Mouse (Mus musculus): Measurements from ENCODE around the gene Opcml.

Gene Opcml

DNA sequence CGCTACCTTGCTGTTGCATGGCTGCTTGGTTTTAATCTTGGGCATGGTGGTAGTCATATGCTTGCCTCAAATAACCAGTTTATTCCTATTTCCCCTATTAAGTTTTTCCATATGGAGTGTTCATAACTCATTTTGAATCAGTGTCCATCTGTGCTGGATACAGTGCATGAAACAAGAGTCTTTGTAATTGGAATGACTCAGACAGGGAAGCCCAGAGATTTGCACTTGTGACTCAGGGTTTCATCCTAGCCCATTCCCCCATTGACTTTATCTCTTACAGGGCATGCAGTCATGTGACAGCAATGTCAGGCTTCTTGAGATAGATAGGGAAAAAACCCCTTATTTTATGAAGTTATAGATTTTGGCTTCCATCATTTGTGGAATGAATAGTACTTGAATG, 655.3 kb downstream of the Opcml start:
- POLR2A ChIA-PET: no interaction called here

DNA sequence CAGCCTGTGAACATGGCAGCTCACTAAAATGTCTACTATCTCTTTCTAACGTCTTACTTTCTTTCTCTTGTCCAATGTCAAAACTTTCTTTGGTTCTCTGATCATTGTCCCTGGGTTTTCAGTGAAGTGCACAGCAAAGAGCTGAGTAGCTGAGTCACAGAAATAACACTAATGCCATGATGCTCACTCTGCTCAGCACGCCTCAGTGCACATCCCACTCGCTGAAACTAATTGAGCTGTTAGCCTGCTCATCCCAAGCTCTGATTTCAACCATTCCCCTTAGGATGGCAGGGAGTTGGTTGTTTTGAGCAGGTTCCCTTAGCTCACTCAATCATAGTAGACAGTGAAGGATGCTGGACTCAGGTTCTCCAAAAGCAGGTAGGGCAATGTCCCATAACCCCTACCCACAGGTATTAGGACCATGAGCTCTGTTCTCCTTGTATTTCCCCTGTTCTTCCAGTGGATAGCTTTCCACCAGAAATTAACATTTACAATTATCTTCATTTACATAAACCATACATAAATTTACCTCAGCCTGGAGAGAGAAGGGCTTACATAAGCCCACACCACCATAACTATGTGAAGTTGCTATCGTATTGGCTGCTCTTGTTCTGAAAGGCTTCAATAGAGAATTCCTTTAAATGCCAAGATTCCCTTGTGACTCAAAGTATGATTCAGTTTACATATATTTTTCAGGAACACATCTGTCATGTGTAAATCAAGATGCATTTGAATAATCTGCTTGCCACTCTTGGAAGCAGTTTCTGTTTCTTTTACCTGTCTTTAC, 655.9 kb downstream of the Opcml start:
- ChIA-PET POLR2A (no interaction called here), CTCF (no interaction called here)

More for the DNA sequence above, 655.3 kb downstream of the Opcml start:
- CTCF ChIA-PET: no interaction called here

DNA sequence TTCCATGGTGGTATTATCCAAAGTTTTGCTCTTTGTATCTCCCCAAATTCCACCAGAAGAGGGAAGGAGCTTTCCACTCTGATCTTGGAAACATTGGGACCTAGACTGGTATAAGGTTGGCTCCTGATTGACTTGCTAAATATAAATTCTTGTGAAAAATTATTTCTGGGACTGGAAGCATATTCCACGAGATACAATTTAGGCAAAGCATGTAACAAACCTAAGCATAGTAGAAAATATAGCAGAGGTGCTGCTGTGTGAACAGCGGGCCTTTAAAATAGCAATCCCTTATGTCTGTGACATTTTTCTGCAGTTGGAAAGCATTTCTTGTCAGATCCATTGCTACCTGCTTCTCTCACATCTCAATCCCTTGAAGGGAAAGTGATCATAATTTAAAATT, 661.9 kb downstream of the Opcml start:
- POLR2A ChIA-PET: no interaction called here
- CTCF ChIA-PET: interaction anchor here in 1 of 4 experiments (0.7 kb wide), 1 partner anchor 45 kb away, joined by 3 read pairs; no protein-coding TSS in a partner anchor

DNA sequence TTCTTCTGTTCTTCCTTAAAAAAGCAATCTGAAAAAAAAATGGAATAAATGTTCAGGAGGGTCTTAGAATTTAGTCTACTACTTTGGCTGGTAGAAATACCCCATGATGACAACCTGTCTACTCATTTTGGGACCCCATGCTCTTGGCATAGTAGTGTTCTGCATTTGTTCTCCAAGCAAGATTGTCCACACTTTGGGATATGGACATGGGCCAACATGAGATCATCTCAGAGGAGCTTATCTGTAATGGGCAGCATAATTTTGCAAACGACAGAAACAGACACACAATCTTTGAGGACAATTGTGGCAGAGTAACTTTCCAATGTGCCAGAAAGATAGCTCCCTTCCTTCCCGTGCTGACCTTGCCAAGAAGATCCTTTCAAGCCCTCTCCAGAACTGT, 662.5 kb downstream of the Opcml start:
- ChIA-PET CTCF (interaction anchor here in 1 of 4 experiments (0.7 kb wide), 1 partner anchor 46 kb away, joined by 3 read pairs; no protein-coding TSS in a partner anchor), POLR2A (no interaction called here)

GRCm38 (mm10) chr9:28457982-28458770, 667.6 kb downstream of the Opcml start:
- CTCF ChIA-PET: interaction anchor here in 1 of 4 experiments (0.7 kb wide), 1 partner anchor 649 kb away, joined by 3 read pairs; no protein-coding TSS in a partner anchor
- POLR2A ChIA-PET: no interaction called here

- ChIA-PET POLR2A (no interaction called here), CTCF (interaction anchor here in 1 of 4 experiments (0.8 kb wide), 1 partner anchor 678 kb away, joined by 3 read pairs; no protein-coding TSS in a partner anchor)
These were observed 673.0 kb downstream of the Opcml start for GRCm38 (mm10) chr9:28463622-28464021.

- CTCF ChIA-PET: no interaction called here
- POLR2A ChIA-PET: no interaction called here
These were observed 678.8 kb downstream of the Opcml start for GRCm38 (mm10) chr9:28469419-28469818.

- CTCF ChIA-PET: no interaction called here
- POLR2A ChIA-PET: no interaction called here
These were observed 680.9 kb downstream of the Opcml start for GRCm38 (mm10) chr9:28471501-28471900.

DNA sequence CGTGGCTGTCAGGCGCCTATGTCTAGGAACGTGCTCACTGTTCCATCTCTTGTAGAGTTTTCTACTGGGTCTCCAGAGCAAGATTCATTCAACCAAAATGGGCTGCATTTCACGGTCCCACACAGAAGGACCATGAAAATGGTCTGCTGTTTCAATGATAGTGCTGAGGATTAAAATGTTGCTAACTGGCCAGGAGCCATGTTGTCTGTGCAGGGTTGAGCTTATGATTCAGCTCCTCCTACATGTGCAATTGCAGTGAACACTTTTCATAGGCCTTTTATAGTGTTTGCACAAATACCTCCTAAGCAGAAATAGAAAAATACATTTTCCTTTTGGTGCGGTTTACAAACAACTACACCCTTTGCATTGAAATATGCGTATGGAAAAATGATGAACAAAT, 684.0 kb downstream of the Opcml start:
- ChIA-PET CTCF (no interaction called here), POLR2A (no interaction called here)

DNA sequence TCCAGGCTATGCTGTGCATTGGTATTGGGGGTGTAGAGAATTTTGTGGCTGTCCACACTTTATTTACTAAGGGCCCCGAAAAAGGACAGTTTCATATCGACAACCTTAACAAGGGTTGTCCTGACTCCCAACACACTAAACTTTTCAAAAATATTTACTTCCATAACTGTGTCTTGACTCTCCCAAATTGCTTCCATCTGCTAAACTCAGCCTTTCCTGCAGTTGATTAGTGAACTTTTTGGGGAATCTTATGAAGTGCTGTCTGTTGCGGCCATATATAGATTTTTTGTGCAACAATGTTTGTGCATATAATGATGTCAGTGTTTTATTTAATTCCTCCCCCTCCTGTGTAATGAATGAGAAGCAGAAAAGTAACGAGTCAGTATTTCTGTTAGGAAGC, 690.7 kb downstream of the Opcml start:
- ChIA-PET POLR2A (no interaction called here), CTCF (no interaction called here)

GRCm38 (mm10) chr9:28488499-28488898, 697.9 kb downstream of the Opcml start:
- CTCF ChIA-PET: no interaction called here
- POLR2A ChIA-PET: no interaction called here

DNA sequence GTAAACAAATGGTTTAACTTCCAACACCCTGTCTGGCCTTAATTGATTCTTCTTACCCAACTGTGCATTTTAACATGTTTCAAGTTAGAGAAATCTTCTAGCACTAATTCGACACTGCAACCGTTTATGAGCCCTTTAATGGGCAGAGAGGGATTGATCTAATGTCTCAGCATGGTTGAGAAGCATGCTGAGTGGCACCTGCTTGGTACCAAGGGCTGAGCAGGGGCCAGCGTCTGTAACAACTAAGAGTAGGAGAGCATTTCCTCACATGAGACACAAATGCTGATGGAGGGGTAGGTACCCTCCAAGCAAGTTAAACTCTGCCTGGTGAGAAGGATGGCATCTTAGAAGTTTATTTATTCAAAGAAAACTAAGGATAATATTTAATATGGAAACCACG, 699.3 kb downstream of the Opcml start:
- POLR2A ChIA-PET: no interaction called here
- CTCF ChIA-PET: no interaction called here

DNA sequence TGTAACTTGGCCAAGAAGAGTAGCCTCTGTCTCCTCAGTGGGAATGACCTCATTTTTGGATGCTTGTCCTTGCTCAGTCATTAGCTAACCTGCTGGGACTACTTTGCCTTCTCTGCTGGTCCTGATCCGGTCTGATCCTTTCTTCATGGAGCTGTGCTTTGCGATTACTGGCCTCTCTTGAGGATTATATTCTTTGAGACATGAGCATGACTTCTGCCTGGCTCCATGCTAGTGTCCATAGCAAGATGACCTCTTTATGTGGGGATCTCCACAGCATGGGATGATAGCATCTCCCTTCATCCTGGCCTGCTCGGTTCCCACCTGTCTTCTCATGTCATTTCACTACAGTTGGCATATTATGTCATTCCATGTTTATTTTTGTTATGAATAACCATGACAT, 699.8 kb downstream of the Opcml start:
- ChIA-PET POLR2A (no interaction called here), CTCF (no interaction called here)

DNA sequence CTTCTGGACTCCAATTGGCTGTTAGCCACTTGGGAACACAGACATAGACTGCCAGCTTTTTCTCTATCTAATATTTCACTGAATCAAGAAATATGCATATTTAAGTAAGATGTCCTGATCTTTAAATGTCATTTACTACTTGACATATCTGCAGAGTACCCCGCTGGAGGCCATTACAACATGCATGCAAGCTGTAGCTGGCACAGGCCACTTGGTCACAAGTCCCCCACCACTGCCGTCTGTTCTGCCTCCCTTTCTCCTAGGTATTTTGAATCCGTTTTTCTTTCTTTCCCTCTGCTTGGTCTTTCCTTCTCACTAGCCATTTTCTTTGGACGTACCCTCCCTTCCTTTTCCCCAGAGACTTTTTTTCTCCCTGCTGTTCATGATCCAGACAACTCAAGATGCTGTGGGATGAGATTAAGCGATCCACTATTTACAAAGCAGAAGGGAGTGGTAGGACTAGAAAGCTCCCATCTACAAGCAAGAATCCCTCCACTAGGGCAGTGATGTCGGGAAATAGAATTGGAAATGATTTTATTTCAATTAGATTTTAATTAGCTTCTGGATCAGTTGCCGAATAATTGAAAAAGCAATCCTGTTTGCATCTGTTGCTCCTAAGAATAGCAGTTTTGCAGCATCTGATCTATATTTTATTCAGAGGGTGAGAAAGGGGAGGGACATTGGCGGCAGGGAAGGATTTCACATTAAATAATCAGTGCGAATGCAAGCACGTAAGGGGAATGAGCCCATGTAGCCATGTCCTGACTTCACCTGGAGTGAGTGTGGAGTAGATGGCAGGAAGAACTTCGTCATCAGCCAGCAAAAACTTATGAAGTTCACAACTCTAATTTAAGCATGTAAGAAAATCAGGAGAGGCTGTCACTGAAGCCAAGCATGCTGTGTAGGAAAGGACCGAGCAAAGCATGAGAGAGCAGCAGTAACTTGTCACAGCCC, 709.5 kb downstream of the Opcml start:
- POLR2A ChIA-PET: no interaction called here
- CTCF ChIA-PET: no interaction called here

- ChIA-PET POLR2A (no interaction called here), CTCF (interaction anchor here in 1 of 4 experiments (1.0 kb wide), 1 partner anchor 108 kb away, joined by 3 read pairs; no protein-coding TSS in a partner anchor)
These were observed 723.3 kb downstream of the Opcml start for GRCm38 (mm10) chr9:28513905-28514304.

DNA sequence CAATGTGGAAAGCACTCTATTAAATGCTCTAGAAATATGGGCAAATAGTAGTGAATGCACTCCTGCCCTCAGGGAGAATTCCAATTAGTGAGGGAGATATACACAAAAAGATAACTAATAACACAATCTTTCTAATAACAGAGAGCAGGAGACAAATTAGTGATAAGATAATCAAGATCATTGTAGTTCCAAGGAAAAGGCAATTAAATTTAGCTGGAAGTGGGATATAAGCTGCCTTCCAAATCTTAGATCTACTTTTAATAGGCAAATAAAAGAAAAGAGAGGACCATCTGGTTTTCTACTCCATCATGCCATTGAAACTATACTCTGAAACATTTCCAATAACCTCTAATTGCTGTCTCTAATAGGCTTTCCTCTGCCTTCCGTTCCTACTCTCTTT, 742.6 kb downstream of the Opcml start:
- ChIA-PET POLR2A (no interaction called here), CTCF (no interaction called here)

DNA sequence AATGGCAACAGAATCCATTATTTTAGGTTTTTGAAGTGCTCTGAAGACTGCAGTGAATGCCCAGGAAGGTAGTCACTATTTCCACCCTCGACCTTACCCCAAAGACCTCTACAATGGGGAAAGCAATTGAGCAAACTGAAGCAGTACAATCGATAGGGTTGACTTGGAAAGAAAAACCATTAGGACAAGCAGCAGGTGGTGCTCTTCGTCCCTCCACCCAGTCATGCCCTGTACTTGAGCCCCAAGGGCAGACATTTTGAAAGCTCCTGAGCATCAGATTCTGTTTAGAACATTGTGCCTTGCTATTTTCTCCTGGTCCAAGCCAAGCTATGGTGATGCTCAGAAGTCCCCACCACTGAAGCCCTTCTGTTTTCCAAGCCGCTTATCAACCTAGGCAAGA, 744.4 kb downstream of the Opcml start:
- CTCF ChIA-PET: interaction anchor here in 1 of 4 experiments (0.5 kb wide), 1 partner anchor 25 kb away, joined by 4 read pairs; no protein-coding TSS in a partner anchor
- POLR2A ChIA-PET: no interaction called here

GRCm38 (mm10) chr9:28536637-28537036, 746.1 kb downstream of the Opcml start:
- ChIA-PET POLR2A (no interaction called here), CTCF (no interaction called here)

- POLR2A ChIA-PET: no interaction called here
- CTCF ChIA-PET: no interaction called here
These were observed 757.6 kb downstream of the Opcml start for GRCm38 (mm10) chr9:28548189-28548588.

Data from embryonic stem cell, embryonic (primary cell).